Mouse (Mus musculus) adrenal gland, postnatal 14 days (tissue): ENCODE measurements around the gene Nrn1. TPM values are rescaled to one million over a fixed set of nuclear protein-coding genes. Genes with fewer than 3 reads are reported as not detected.

Experiments
- DNase-seq: peaks from one replicate; pipeline ENCODE4 v3.0.0; 2021; ENCODE audit warnings: mixed read lengths
- total RNA-seq: library from RNA; stranded (reverse); gene quantifications from 2 replicates; pipeline ENCODE4 v1.2.3, GENCODE M21; 2021

Nrn1 gene
- total RNA-seq, 1 experiment from 2014 or later: 40.5 TPM

DNA sequence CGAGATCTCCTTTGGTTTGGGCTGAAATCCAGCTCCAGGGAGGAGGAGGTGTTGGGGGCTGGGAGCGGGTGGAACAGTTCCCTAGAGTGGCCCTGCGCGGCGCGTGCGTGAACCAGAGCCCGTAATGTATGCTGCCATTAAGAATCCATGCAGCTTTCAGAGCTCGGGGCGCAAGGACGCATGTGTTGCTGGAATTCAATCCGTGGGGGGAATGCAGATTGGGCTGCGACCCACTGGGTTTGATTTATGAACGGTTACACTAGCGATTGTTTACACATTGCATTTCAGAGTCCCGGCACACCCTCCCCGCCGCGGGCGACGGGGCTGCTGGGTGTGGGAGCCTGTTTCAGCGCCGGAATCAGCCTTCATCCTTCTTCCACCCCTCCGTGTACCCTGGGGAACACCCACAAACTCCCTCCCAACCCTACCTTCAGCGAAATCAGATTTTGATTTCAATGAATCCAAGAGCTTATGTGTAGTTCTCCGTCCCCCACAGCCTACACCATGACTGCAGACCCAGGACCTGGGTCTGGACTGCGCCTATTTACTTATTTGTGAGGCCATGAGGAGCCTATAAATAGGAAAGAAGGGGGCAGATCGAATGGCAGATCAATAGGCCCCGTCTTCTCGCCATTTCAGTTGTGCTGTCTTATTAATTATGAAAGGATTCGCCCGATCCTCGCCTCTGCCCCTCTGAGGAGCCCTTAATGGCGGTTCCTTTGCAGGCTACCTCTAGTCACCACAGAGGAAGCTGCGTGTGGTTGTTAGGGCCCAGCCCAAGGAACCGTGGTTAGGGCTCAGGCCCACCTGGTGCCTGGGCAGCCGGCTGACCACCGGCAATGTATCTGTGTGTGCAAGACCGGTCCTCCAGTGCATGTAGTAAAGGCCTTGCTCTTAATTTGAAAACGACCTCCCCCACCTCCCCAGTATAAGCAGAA is 10.1 kb downstream of the Nrn1 start:
- DNase-seq: peak; percentile 23

DNA sequence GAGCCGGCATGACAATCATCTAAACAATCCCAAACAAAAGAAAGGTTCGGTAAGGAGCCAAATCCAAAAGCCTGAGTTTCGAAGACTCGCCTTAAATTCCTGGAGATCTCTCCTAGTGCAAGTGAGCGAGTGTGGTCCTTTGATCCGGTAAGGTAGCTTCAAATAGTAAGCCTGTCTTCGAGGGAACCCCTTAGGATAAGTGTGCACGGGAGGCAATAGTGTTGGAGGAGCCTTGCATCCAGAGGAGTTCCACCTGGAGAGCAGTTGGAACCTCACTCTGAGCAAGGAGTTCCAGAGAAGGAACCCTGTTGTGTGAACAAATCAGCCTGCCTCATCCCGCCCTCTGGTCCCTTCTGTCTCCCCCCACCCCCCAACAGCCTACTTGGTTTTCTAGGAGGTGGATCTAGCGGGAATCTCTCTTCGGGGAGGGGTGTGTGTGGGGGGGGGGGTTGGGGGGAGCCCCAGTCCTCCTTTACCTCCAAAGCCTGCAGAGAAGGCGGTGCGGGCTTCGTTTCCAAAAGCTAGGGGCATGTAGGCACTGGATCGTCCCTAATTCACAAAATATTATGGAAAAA is 11.1 kb downstream of the Nrn1 start:
- DNase-seq: no peak

DNA sequence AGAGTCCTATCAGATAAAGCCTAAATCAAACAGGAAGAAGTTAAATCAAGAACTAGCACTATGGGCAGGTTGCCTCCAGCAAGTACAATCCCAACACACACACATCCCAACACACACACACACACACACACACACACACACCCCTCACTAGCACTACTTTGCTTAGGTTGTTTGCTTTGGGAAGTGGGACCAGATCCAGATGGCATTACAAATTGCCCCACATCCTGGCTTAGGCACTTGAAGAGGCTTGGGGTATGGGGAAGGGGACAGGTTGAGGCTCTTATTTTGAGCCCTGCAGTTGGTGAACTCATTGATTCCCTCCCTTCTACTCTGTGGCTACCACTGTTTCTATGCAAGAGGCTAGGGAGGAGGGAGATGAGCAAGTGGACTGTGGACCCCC is 12.6 kb downstream of the Nrn1 start:
- no peak for DNase-seq

DNA sequence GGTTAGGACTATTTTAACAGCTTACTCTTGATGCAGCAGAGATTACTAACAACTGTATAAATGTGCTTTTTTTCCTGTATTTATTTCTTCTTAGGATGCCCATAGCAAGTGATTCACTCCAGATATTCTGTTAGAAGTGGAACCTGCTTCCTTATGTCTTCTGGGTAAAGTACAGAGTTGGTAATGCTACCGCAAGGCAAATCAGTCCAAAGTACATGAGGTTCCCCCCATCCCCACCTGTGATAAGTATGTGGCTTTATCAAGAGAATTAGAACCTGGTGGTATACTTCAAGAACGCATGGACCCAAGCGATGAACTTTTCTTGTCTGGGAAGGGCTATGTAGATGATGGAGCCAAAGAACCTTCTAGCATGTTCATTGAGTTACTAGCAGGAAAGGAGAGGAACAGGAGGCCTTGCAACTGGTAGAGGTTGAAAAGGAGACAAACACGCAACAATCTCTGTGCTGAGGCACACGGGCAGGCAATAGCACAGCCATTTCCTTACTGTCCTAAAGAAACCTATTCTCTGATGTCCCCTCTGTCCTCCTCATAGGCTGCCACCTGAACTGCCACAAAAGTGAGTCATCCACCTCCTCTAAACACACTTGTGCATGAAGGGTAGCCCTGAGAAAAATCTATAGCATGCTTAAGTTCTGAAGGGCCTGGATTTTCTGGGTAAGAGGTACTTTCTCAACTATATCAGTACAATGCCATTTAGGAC is 14.5 kb downstream of the Nrn1 start:
- DNase-seq: no peak

DNA sequence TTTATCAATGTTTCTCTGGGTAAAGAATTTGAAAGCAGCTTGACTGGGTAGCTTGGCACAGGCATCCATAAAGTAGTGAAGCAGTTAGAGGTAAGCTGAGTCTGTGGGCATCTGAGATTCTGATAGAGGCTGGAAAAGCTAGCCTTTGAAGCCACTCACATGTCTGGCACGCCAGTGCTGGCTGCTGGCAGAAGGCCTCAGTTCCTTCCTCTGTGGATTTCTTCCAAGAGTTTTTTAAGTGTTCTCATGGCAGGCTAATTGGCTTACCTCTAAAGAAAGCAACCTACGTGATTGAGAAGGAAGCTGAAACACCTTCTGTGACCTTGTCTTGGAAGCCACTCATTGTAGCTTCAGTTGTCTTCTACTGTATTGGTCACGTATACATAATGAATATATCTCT is 17.6 kb downstream of the Nrn1 start:
- no peak for DNase-seq

DNA sequence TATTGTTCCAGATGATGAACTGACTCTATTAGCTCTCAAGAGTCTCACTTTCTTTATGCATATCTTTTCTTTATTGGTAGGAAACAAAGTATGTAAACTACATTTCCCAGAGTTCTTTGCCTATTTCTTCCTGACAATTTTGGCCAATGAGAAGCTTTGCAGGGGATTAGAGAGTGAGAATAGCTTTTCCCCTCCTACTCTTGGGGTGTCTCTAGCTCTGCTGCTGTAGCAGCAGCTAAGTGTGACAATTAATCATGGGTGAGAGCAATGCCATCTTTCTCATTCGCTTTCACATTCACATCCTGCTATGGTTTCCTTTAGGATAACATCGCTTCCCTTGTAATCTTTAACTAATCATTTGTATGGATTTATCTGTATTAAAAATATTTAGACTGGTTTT is 18.2 kb downstream of the Nrn1 start:
- DNase-seq: no peak

DNA sequence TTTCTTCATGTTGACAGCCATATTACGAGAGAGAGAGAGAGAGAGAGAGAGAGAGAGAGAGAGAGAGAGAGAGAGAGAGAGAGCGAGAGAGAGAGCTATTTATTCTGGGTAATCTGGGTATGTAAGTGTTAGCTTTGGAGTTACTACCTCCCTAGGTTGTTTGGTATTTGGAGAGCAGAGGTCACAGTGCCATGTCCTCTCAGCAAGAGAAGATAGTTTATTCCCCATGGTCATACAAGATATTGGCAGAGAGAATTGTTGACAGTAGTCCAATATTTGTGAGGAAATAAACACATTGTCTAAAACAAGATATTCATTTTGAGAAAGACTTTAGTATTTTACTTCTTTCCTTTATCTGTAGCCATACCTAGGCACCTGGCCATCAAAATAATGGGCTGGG is 20.8 kb downstream of the Nrn1 start:
- DNase-seq: no peak

DNA sequence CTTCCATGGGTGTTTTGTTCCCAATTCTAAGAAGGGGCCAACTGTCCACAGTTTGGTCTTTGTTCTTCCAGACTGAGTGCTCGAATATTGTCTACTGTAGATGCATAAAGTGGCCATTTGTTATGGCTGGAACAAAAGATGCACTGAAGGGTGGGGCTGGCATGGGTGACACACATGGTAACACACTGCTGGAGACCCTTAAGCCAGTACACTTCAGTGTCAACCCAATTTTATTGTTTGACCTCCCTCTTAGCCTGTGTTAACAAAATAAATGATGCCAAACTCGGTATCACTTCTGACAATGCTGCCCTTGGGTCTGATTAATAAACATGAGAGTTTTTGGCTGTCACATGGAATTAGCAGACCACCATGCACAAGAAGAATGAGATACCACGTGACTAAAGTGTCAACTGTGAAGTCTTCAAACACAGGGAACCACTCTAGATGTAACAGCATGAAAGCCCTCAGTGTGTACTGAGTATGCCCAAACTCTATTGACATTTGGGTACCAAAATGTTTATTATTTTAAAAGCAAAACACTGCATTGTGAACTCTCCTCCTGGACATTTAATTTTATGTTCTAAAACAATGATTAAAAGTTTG is 27.7 kb downstream of the Nrn1 start:
- no peak for DNase-seq

DNA sequence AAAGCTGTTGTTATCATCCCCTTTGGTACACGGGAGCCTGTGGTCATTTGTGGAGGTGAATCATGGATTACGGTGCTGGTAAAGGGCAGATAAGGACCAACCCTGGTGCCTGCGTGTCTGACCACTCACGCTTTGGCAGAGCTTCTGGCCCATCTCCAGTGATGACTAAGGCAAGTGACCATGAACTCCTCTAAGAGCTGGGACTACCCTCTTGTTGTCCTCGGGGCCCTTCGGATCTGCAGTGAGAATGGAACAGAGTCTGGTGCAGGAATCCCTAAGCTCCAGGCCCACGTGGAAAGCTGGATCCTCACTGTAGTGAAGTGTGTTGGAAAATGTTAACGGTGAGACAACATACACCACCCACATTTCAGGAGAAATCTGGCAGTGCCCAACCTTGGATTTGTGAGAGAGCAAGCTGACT is 38.6 kb downstream of the Nrn1 start:
- peak; percentile 92 for DNase-seq

DNA sequence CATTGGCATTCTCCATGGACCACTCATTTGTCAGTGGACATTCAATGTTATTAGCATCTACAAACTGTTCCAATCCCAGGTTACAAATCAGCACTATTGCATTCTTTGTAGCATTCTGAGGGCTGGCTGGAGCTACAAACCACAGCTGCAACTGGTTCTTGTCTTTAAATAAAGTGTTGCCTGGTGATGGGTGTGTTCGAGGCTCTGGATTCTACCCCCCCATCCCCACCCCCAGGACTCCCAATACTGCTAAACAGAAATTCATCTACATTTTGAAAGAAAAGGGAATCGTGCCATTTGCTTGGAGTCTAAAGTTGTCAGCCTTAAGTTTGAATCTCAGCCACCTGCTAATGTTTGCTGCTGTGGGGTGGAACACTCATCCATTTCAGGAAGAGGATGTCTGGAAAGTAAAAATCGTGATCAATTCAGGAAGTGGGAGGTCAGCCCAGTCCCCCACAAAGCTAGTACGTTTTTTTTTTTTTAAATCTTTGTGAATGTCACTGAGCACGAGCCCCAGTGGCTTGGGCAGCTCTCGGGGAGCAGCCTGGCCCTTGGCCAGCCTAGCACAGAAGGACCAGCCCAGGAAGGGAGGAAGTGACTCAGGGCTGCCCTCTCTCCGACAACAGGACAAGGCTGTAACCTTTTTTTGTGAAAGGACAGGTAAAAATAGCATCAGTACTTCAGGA is 39.3 kb downstream of the Nrn1 start:
- peak; percentile 73 for DNase-seq

DNA sequence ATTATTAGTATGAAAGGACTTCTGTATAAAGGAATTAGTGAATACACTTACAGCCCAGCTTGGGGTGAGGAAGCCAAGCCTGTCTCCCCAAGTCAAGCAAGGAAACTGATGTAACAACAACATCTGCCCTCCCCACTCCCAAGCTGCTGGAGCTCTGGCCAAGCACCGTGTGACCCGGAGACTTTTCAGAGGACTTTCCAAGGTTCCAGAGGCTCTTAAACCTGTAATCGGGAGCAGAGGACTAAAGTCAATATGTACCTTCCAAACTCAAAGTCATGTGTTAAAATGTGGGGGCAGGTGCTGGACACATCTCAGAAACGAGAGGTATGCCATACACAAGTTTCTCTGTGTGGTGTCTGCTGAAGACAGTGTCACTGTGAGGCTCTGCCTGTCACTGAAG is 51.4 kb downstream of the Nrn1 start:
- no peak for DNase-seq

DNA sequence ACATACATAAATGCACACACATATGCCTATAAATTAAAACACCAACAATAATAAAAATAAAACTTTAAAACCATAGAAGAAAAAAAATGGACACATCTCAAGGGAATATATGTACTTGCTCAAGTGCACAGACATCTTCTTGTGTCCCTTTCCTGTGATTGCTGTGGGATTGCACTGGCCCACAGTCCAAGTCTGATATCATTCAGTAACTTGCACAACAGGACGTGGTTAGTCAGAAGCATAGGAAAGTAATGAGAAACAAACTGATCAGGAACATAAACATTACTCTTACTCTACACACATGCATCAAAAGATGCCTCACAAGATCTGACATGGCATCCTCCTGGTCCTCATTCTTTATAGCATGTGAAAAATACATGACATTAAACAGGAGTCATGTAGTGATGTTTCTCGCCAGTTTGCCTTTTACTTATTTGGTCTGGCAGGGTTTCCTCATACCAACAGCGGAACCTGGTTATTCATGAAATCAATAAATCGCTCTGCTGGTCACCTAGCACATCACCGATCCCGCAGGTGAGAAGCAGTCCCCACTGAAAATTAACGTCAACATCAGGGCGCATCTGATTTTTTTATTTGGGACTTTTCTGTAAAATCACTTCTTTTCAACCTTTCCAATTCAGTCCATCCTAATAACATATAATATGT is 54.1 kb downstream of the Nrn1 start:
- no peak for DNase-seq

DNA sequence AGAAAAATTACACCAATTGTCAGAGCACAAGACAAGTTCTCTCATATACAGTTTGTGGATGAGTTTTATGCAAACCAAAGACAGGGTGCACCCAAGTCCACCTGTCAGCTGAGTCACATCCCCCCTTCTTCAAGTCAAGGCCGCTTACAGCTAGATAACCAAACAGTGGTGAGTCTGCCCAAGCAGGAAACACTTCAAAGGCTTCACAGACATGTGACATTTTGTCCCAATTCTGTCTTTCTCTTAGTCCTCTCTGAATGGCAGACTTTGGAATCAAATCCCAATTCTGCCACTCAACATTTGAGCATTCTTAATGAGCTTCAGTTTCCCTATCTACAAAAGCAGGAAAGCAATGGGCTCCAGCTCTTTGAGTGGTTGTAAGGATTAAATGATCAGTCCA is 55.6 kb downstream of the Nrn1 start:
- DNase-seq: peak; percentile 9
